Mouse (Mus musculus) liver, postnatal 0 days (tissue): ENCODE measurements around the gene Myo9a. TPM values are rescaled to one million over a fixed set of nuclear protein-coding genes. Genes with fewer than 3 reads are reported as not detected.

Source experiments
- ATAC-seq: fragments of 200-750 bp; cut with Nextera tagmentation; 2 replicates; pipeline ENCODE4 v1.8.0; 2017; ENCODE audit warnings: mild to moderate bottlenecking, moderate library complexity
- DNase-seq: peaks from one replicate; pipeline ENCODE4 v3.0.0-alpha.2; 2016
- H3K27ac ChIP-seq: fragments of 300-500 bp; sonication (generic); 2 replicates; pipeline ENCODE4 v1.5.1; 2014; ENCODE audit warnings: antibody characterized with exemption, moderate library complexity, mild to moderate bottlenecking, low read depth
- H3K27me3 ChIP-seq: fragments of 300-500 bp; sonication (generic); 2 replicates; pipeline ENCODE4 v1.6.1; 2014; ENCODE audit warnings: low read length, control low read depth, mixed read lengths; ENCODE audit not compliant: insufficient read depth
- H3K36me3 ChIP-seq: fragments of 300-500 bp; sonication (generic); replicated peaks from 2 replicates; pipeline ENCODE4 v1.6.1; 2014; ENCODE audit warnings: mild to moderate bottlenecking, control low read depth, low read length, moderate library complexity, mixed read lengths; ENCODE audit not compliant: insufficient read depth
- H3K4me1 ChIP-seq: fragments of 300-500 bp; sonication (generic); 2 replicates; pipeline ENCODE4 v1.6.1; 2014; ENCODE audit warnings: antibody characterized with exemption, mild to moderate bottlenecking, control low read depth; ENCODE audit not compliant: insufficient read depth
- H3K4me2 ChIP-seq: fragments of 300-500 bp; sonication (generic); 2 replicates; pipeline ENCODE4 v1.6.1; 2014; ENCODE audit warnings: low read depth, mild to moderate bottlenecking, low read length, moderate library complexity, mixed read lengths
- H3K4me3 ChIP-seq: fragments of 300-500 bp; sonication (generic); 2 replicates; pipeline ENCODE4 v1.5.1; 2014; ENCODE audit warnings: low read depth, low read length
- H3K9ac ChIP-seq: fragments of 300-500 bp; sonication (generic); replicated peaks from 2 replicates; pipeline ENCODE4 v1.6.1; 2014; ENCODE audit warnings: mild to moderate bottlenecking, moderate library complexity
- H3K9me3 ChIP-seq: fragments of 300-500 bp; sonication (generic); 2 replicates; pipeline ENCODE4 v1.6.1; 2016; ENCODE audit warnings: mild to moderate bottlenecking, control low read depth, low read length, mixed read lengths
- CTCF ChIP-seq: sonication (generic); IDR thresholded peaks from 2 replicates; pipeline ENCODE4 v1.5.1; 2016; ENCODE audit warnings: antibody characterized with exemption, low read depth
- EP300 ChIP-seq: IDR thresholded peaks from 2 replicates; pipeline ENCODE4 v1.6.1; 2016; ENCODE audit warnings: antibody characterized with exemption, low read depth, mild to moderate bottlenecking
- WGBS: fragments of 180-500 bp; shearing (Covaris S2); extraction: QIAGEN DNeasy Blood & Tissue Kit; methylation state at CpG from one replicate; pipeline ENCODE4 v1.1.7; 2014; ENCODE audit not compliant: insufficient replicate concordance; 5-methylcytosine and 5-hydroxymethylcytosine counted together
- polyA plus RNA-seq: library from polyadenylated mRNA; unstranded; fragments of >200 nt; fragmentation: Nextera tagmentation; extraction: Ambion mirVana; gene quantifications from 2 replicates; pipeline ENCODE4 v1.2.1, GENCODE M21; 2015

Myo9a gene
- polyA plus RNA-seq, 1 experiment from 2014 or later: 2.9 TPM

DNA sequence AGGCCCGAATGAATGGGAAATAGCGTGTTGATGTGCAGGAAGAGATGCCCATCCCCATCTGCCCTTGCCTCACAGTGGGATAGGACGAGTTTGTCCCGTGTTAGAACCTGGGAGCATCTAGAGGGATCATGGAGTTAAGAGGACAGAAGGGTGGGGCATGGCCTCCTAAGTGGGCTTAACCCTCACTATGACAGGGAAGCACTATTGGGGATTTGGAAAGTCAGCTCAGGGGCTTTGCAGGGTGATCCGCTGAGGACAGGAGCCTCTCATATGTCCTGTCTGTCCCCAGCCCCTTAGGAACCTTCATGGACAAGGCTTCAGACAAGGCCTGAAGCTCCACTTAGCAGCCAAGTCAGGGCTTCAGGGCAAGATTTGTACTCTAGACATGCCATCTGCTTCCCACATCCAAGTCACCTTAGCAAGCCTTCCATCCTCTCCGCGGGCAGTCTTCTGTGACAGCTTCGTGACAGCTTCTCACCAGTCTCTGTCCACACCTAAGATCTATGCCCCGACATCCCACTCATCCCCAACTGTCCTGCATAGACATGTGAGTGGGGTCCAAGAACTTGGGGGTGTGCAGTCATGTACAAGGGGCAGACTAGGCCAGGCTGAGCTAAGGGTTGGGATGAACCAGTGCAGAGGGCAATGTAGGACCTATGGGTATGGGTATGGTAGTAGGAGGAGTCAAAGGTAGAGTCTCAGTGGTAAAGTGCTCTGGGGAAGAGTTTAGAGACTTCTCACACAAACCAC lies 200.5 kb downstream of the Myo9a start:
- no peak overlapping the region for H3K4me3 ChIP-seq
- H3K27me3 ChIP-seq: peaks cover 38% of the 10 kb centered on the region
- ATAC-seq (no peak), DNase-seq (no peak)
- no peaks in the 10 kb centered on the region for H3K9me3 ChIP-seq
- TF ChIP-seq EP300 (no peak), CTCF (no peak)
- H3K4me2 ChIP-seq: no peak overlapping the region
- no peak overlapping the region for H3K27ac ChIP-seq
- H3K9ac ChIP-seq: no peak overlapping the region
- H3K4me1 ChIP-seq: no peaks in the 10 kb centered on the region
- WGBS: 89% methylated on average over 9 of the region's 9 CpGs
- no peaks in the 10 kb centered on the region for H3K36me3 ChIP-seq

DNA sequence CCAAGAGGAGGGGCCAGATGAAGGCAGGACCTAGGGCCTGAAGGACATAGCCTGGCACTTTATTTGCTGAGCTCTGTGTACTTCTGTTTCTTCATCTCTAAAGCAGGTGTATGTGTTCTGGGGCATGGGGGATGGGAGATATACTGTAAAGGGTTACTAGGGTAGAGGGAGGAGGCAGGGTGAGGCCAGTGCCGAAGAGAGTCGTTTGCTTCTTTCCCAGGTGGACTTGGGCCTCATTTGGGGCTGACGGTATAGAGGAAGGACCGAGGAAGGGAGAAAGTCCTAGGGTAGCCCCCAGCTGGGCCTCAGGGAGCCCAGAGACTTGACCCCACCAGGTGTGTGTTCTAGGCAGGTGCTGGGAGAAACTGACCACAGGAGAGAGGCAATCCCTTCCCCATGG lies 201.2 kb downstream of the Myo9a start:
- Histone ChIP-seq H3K9me3 (no peaks in the 10 kb centered on the region), H3K4me2 (no peak overlapping the region), H3K9ac (no peak overlapping the region), H3K27me3 (peaks cover 32% of the 10 kb centered on the region), H3K36me3 (no peaks in the 10 kb centered on the region), H3K4me3 (no peak overlapping the region), H3K27ac (no peak overlapping the region), H3K4me1 (no peaks in the 10 kb centered on the region)
- WGBS: 70% methylated on average over 4 of the region's 4 CpGs
- no peak for TF ChIP-seq CTCF
- no peak for TF ChIP-seq EP300
- ATAC-seq (no peak), DNase-seq (no peak)

DNA sequence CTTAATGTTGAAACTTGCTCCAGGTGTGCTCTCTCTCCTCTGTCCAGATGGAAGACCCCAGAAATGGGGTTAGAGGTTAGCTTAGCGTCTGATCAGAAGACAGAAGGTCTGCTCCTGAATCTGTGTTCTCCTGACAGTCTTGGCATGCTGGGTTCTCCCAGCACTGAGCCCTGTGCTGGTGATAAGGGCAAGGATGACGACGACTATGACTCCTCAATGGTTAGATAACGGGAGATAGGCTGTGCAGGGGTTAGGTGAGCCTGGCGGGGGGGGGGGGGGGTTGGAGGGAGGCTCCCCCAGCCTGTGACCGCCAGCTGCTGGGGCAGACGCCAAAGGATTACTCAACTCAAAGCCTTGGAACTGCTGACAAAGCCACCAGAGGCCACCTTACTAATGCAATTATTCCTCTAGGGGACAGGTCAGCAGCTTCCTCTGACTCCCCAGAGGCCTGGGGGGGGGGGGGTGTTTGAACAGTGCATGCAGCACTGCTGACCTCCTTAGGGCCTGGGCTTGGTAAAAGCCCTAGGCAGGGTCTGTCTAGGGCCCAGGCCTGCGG lies 201.9 kb downstream of the Myo9a start:
- Histone ChIP-seq H3K4me1 (no peaks in the 10 kb centered on the region), H3K9ac (no peak overlapping the region), H3K27me3 (peaks cover 27% of the 10 kb centered on the region), H3K36me3 (no peaks in the 10 kb centered on the region), H3K4me2 (no peak overlapping the region), H3K9me3 (no peaks in the 10 kb centered on the region), H3K4me3 (no peak overlapping the region), H3K27ac (no peak overlapping the region)
- TF ChIP-seq EP300 (no peak), CTCF (no peak)
- DNase-seq: no peak
- WGBS: 46% methylated on average over 8 of the region's 8 CpGs
- no peak; the same call in 1 of the 2 replicates for ATAC-seq

DNA sequence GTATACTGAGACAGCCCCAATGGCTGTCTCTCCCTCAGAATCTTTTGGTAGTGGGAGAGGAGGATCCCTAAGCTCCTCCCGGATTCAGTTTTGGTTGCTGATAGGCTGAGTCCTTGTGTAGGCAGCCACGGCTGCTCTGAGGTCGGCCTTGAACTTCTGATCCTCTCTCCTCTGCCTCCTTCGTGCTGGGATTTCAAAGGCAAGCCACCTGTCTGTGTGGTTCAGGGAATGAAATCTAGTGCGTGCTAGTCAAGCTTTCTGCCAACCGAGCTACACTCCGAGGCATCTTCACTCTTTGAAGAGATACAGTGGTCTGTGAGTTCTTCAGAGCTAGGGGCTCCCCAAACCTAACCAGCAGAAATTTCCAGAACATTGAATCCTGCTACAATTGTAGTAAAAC lies 202.9 kb downstream of the Myo9a start:
- no peaks in the 10 kb centered on the region for H3K4me1 ChIP-seq
- H3K27me3 ChIP-seq: peaks cover 23% of the 10 kb centered on the region
- ATAC-seq (no peak), DNase-seq (no peak)
- H3K27ac ChIP-seq: no peak overlapping the region
- TF ChIP-seq EP300: no peak
- no peaks in the 10 kb centered on the region for H3K9me3 ChIP-seq
- H3K36me3 ChIP-seq: no peaks in the 10 kb centered on the region
- H3K9ac ChIP-seq: no peak overlapping the region
- no peak overlapping the region for H3K4me2 ChIP-seq
- 70% methylated on average over 7 of the region's 7 CpGs for WGBS
- H3K4me3 ChIP-seq: no peak overlapping the region

- WGBS: 67% methylated on average over 3 of the region's 3 CpGs
- H3K4me1 ChIP-seq: no peaks in the 10 kb centered on the region
- no peak for DNase-seq
- H3K4me2 ChIP-seq: no peak overlapping the region
- no peak for ATAC-seq
- no peak overlapping the region for H3K27ac ChIP-seq
- TF ChIP-seq CTCF (no peak), EP300 (no peak)
- no peak overlapping the region for H3K9ac ChIP-seq
- no peak overlapping the region for H3K4me3 ChIP-seq
- no peaks in the 10 kb centered on the region for H3K9me3 ChIP-seq
- peaks cover 11% of the 10 kb centered on the region; the same call in 1 of the 2 replicates for H3K27me3 ChIP-seq
- H3K36me3 ChIP-seq: no peaks in the 10 kb centered on the region
Measured at GRCm38 (mm10) chr9:59955199-59955598, 204.5 kb downstream of the Myo9a start.

- WGBS: 76% methylated on average over 6 of the region's 6 CpGs
- TF ChIP-seq EP300 (no peak), CTCF (no peak)
- DNase-seq: no peak
- ATAC-seq: no peak
- H3K9me3 ChIP-seq: no peaks in the 10 kb centered on the region
- no peak overlapping the region for H3K27ac ChIP-seq
- no peak overlapping the region for H3K9ac ChIP-seq
- H3K36me3 ChIP-seq: no peaks in the 10 kb centered on the region
- no peak overlapping the region for H3K4me3 ChIP-seq
- no peaks in the 10 kb centered on the region for H3K4me1 ChIP-seq
- H3K4me2 ChIP-seq: no peak overlapping the region
- peaks cover 7% of the 10 kb centered on the region; the same call in 1 of the 2 replicates for H3K27me3 ChIP-seq
Measured at GRCm38 (mm10) chr9:59955692-59956091, 205.0 kb downstream of the Myo9a start.
